Mouse (Mus musculus) cerebellum, postnatal 10 days (tissue): ENCODE measurements around the gene Dscam.

Experiments
- DNase-seq, 2 experiments: peaks; one replicate each; pipeline ENCODE4 v3.0.0; 2021; ENCODE audit warnings: mixed read lengths in 2 of 2

Dscam gene

GRCm38 (mm10) chr16:96756994-96757393 is 413.6 kb downstream of the Dscam start:
- peak in 1 of 2 experiments; percentile 22 for DNase-seq

- DNase-seq: no peak
Measured at GRCm38 (mm10) chr16:96754971-96755504, 415.5 kb downstream of the Dscam start.

DNA sequence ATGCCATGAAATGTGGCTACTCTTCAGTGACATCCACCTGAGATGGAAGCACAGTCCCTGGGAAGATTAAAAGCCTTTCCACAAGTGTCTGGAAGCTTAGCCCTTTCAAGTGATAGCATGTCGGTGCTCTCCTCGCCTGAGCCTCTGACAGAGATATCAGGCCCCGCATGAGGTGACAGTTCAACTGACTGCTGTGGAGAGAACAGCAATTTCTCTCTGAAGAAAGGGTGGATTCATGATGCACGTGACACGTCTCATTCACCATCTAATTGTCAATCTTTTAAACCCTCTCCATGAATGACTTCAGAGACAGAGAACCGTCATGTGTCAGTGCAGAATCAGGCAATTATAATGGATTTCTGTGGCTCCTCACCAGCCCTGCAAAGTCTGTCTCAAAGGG is 416.2 kb downstream of the Dscam start:
- no peak for DNase-seq

GRCm38 (mm10) chr16:96753781-96754173 is 416.8 kb downstream of the Dscam start:
- DNase-seq: peak; percentile 58 to 65

- DNase-seq: no peak
Measured at GRCm38 (mm10) chr16:96753164-96753780, 417.3 kb downstream of the Dscam start.

GRCm38 (mm10) chr16:96742475-96743255 is 427.9 kb downstream of the Dscam start:
- no peak for DNase-seq

DNA sequence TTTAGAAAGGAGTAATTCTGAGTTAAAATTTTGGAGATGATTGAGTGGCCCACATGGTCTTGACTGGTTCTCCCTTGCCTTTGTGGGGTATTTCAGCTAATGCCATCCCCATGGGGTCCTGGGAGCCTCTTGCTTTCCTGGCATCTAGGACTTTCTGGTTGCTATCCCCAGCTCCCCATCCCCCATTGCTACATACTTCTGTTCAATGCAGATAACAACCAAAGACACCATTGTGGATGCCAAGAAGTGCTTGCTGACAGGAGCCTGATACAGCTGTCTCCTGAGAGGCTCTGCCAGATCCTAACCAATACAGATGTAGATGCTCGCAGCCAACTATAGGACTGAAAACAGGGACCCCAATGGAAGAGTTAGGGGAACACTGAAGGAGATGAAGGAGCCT is 429.2 kb downstream of the Dscam start:
- no peak for DNase-seq

DNA sequence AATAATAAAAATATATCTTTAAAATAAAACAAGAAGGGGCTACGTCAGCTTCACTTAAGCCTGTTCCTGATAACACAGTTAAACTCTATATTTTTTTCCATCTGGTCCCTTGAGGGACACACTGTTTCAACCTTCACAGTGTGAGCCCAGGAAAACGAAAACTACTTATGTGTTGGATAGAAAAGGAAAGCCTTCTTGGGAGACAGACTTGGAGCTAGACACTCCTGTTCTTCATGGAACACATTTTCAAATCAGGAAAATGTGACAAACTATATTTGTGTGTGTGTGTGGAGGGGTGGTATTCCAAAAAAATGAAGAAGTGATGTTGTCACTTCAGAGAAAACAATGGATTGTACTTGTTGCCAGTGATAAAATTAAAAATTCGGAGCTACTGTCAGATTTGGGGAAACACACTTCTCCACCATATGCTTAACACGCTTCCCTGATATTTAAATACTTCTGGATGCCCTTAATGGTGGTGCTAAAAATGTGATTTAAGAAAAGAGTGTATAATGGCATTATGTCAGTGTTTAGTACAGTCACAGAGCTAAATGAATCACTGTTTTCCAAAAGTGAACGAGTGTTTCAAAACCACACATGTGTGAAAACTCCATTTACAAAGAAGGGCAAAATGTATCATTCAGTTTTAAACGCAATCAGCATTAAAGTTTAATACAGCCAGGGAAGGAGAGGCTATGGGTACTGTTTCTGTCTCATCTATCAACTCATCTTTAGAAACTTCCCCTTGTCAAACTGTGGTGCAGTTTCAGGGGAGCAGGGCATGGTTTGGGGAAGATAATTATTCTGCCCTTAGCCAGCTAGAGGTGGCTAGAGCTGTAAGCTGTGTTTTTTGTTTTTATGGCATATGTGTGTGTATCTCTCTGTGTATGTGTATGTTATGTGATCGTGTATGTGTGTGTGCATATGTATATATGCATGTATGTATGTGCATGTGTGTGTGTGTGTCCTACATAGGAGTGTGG is 430.2 kb downstream of the Dscam start:
- DNase-seq: no peak

- DNase-seq: peak; percentile 69 to 72
Measured at GRCm38 (mm10) chr16:96736501-96736900, 434.1 kb downstream of the Dscam start.

DNA sequence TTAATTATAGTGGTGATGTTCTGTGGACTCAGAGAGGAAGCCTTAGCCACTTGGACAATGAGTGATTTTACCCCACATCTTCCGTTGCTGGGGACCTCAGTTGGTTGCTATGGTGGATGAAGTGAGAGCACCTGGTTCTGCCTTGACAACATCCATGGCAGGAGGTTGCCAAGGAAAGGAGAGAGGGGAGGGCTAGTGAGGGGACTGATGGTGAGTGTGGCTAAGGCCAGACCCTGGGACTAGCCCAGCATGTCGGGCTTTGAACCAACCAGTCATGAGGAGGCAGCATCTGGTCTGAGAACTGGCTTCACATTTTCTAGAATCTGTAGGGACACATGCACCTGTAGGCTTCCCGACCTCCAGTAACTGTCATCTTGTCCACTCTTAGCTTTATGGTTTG is 439.7 kb downstream of the Dscam start:
- peak; percentile 53 to 66 for DNase-seq

- peak; percentile 18 to 26 for DNase-seq
Measured at GRCm38 (mm10) chr16:96727836-96728774, 442.4 kb downstream of the Dscam start.

DNA sequence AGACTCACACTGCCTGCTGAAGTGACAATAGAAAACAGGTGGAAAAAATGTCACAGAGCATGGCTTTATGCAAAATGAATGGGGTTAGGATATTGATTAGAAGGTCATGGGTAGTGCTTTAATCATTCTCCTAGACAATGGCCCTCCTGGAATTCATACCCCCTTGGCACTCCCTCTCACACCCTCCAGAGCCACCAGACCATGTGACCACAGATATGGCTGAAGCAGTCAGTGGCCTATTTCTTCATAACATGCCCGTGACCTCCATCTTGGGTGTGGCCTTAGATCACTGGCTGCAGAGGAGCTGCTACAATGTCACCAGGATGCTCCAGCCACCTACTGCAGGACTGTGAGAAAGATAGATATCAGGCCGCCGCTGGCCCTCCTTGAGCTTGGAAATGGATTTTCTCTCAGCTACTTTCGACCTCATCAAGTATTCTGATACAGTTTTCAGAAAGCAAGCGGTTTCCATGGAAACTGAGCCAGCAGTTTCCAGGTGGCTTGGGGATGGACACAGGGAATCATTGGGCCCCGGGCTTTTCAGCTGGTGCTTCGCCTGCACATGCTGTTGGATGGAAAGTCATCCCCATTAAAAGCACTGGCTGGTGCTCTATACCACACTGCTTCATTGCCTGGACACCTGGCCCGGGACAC is 445.4 kb downstream of the Dscam start:
- peak in 1 of 2 experiments; percentile 25 for DNase-seq

- DNase-seq: no peak
Measured at GRCm38 (mm10) chr16:96724591-96724990, 446.0 kb downstream of the Dscam start.

DNA sequence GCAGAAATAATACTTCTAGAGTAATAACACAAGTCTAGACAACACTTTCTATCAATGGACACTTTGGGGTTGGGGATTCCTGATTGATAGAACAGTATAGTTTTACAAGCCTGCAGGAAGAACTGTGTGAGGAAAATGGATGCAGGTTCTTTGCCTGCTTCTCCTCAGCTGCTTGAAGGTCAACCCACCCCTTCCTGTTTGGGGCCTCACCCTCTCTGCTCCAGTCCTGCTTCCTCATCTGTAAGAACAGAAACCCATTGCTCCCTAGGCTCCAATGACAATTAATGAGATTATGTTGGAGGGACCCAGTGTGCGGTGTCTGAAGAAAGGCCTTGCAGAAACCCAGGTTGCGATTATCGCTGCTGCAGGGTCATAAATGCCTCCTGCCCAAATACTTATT is 446.4 kb downstream of the Dscam start:
- DNase-seq: no peak

DNA sequence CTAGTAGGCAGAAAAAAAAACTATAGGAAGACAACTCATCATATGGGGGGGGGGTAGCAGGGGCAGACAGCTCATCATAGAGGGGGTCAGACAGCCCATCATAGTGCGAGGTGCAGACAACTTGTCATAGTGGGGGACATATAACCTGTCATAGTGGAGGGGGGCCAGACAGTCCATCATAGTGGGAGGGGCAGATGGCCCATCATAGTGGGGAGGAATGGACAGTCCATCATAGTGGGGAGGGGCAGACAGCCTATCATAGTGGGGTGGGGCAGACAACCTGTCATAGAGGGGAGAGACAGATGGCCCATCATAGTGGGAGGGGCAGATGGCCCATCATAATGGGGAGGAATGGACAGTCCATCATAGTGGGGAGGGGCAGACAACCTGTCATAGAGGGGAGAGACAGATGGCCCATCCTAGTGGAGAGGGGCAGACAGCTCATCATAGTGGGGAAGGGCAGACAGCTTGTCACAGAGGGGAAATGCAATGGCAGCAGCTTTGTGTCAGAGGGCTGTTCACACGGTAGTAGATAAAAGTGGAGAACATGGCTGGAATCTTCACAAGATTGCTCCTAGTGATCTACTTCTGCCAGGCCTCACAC is 447.4 kb downstream of the Dscam start:
- DNase-seq: peak in 1 of 2 experiments; percentile 37

GRCm38 (mm10) chr16:96722135-96722534 is 448.4 kb downstream of the Dscam start:
- peak in 1 of 2 experiments; percentile 19 for DNase-seq

- DNase-seq: peak; percentile 51 to 57
Measured at GRCm38 (mm10) chr16:96721241-96721640, 449.3 kb downstream of the Dscam start.

GRCm38 (mm10) chr16:96720666-96721065 is 449.9 kb downstream of the Dscam start:
- peak; percentile 54 to 56 for DNase-seq

GRCm38 (mm10) chr16:96718221-96718620 is 452.3 kb downstream of the Dscam start:
- DNase-seq: peak; percentile 46 to 50

- no peak for DNase-seq
Measured at GRCm38 (mm10) chr16:96716633-96717032, 453.9 kb downstream of the Dscam start.

DNA sequence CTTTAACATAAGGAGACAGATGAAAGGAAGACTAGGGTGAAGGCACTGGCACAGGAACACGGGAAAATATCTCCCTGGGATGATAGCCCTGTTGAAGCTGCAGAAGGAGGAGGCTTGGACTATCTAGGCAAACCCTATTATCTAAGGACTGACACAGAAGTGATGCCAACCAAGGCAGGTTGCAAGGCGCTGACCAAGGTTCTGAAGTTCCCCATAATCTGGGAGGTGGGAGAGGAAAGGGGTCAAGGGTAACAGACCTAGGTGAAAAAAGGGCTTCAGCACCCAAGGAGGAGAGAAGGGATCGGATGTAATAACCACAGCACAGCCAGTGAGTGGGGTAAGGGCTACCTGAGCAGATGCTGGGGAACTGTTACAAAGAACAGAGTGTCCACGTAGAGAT is 458.6 kb downstream of the Dscam start:
- no peak for DNase-seq
